ENCODE assay signal across 8 mouse cellular contexts in the genomic region with DNA sequence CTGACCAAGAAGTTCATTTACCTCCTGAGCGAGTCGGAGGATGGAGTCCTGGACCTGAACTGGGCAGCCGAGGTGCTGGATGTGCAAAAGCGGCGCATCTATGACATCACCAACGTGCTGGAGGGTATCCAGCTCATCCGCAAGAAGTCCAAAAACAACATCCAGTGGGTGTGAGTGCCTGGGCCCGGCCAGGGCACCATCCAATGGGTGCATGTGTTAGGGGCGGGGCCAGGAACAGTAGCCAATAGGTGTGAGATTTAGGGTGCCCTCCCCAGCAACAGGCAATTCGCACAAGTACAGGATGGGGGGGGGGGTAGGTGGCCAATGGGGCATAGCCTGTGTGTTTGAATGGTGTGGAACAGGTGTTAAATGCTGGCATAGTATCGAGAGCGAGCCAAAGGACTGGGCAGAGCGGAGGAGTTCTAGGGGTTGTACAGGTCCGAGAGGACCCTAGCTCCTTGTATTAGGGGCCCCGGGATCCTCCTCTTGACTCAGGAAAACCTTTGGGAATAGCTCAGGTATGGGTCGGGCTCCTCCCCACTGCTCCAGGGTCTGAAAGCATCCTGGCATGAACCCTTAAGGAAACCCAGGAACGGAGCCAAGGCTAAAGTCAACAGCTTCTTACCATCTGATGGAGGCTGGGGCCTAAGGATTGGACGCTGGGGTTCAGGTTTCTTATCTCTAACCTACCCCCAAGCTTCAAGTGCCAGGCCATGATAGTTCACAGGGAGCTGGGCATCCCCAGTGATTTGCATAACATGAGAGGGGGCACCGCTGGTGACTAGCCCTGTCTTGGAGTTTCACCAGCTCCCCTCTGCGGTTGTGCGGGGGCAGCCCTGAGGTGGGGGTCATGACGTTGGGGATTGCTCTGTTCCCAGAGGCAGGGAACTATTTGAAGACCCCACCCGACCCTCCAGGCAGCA. TPM values are rescaled to one million over a fixed set of nuclear protein-coding genes. Genes with fewer than 3 reads are reported as not detected.
DNase-seq lines count a peak whose midpoint lies in the region; ATAC-seq and TF ChIP-seq lines count a peak whose summit lies in the region.

No protein-coding gene starts in this region.

- H3K27me3 ChIP-seq in hindbrain, postnatal 0 days (ENCODE audit: insufficient read depth, low read length), result no peaks in the 10 kb centered on the region

- peak; percentile 82 for ATAC-seq in activated CD4-positive, CD25-positive, alpha-beta regulatory T cell, adult 4 months
- peak; percentile 92 for ATAC-seq in hindbrain, postnatal 0 days
- no peak for ATAC-seq in granulocyte monocyte progenitor cell, adult 5-6 weeks (replicated peaks; ENCODE audit: poor library complexity, severe bottlenecking)

- H3K79me2 ChIP-seq in macrophage (ENCODE audit: inconsistent target), result peaks cover 43% of the 10 kb centered on the region

- no peaks in the 10 kb centered on the region for H3K36me3 ChIP-seq in hindbrain, postnatal 0 days (ENCODE audit: insufficient read depth, low read length)
- no peaks in the 10 kb centered on the region for H3K36me3 ChIP-seq in macrophage (ENCODE audit: inconsistent target)

- no peak for TF ChIP-seq CTCF in cortical plate, adult 2 months (IDR thresholded peaks at IDR 0.05; ENCODE audit: extremely low read depth, insufficient read depth, low read length)
- no peak for TF ChIP-seq CTCF in gastrocnemius, adult 2 months (IDR thresholded peaks at IDR 0.05)
- TF ChIP-seq CTCF in hindbrain, postnatal 0 days (IDR thresholded peaks at IDR 0.05; ENCODE audit: low read depth), result no peak

- H3K4me1 ChIP-seq in cortical plate, adult 2 months (ENCODE audit: control insufficient read depth, insufficient read depth, low read length), result no peaks in the 10 kb centered on the region
- peaks cover 6% of the 10 kb centered on the region; the same call in 1 of the 2 replicates for H3K4me1 ChIP-seq in hindbrain, postnatal 0 days (ENCODE audit: insufficient read depth, low read length)

- WGBS in hindbrain, postnatal 0 days, result 21% methylated on average over 23 of the region's 23 CpGs
- WGBS in macrophage (ENCODE audit: missing documents), result 77% methylated on average over 21 of the region's 23 CpGs

- no peak overlapping the region for H3K27ac ChIP-seq in cortical plate, adult 2 months (ENCODE audit: insufficient read depth, low read length)
- peak overlapping the region; percentile 86 for H3K27ac ChIP-seq in gastrocnemius, adult 2 months
- H3K27ac ChIP-seq in hindbrain, postnatal 0 days, result peak overlapping the region; percentile 52; the same call in 1 of the 2 replicates
- 0 out of 2 replicates have a peak overlapping the region, but pooled peaks have one; percentile 81 for H3K27ac ChIP-seq in macrophage

- DNase-seq in gastrocnemius, adult 2 months, result peak; percentile 91
- DNase-seq in hindbrain, postnatal 0 days (ENCODE audit: low spot score), result peak; percentile 88
- DNase-seq in left cerebral cortex, adult 9 months (ENCODE audit: low spot score in 2 of 2), result peak; percentile 45 to 71
- DNase-seq in right cerebral cortex, postnatal 14 days, result peak; percentile 63

- TF ChIP-seq POLR2A in cortical plate, adult 2 months (IDR thresholded peaks at IDR 0.05; ENCODE audit: extremely low read depth, insufficient read depth, low read length), result peak; percentile 29; the same call in 1 of the 2 replicates

- no peaks in the 10 kb centered on the region for H3K9me3 ChIP-seq in hindbrain, postnatal 0 days (ENCODE audit: low read length)

- peak overlapping the region; percentile 70 for H3K4me2 ChIP-seq in hindbrain, postnatal 0 days (ENCODE audit: low read depth, low read length)

- intact Hi-C loops in gastrocnemius, adult 2 months (cut with DNase I), result loop anchor here (2.0 kb wide), 1 partner anchor 18 kb away; no protein-coding TSS in a partner anchor

- H3K9ac ChIP-seq in hindbrain, postnatal 0 days (replicated peaks; ENCODE audit: low read length), result peak overlapping the region; percentile 50

- peak overlapping the region; percentile 37 for H3K4me3 ChIP-seq in cortical plate, adult 2 months (ENCODE audit: insufficient read depth, low read length)
- H3K4me3 ChIP-seq in gastrocnemius, adult 2 months, result peak overlapping the region; percentile 71
- H3K4me3 ChIP-seq in hindbrain, postnatal 0 days (ENCODE audit: low read length), result peak overlapping the region; percentile 38
- no peak overlapping the region for H3K4me3 ChIP-seq in macrophage (ENCODE audit: inconsistent target)

RNA-seq across cellular contexts. Expression of a gene that starts 8.5 kb away (rescaled TPM):
- polyA plus RNA-seq in activated CD4-positive, CD25-positive, alpha-beta regulatory T cell, adult 4 months (2017; shearing (Covaris generic)), result 10 to 100 TPM; 22.0 to 34.6 TPM
- polyA plus RNA-seq in cortical plate, adult 2 months (2012; rRNA removed), result 0.67 and 0.78 TPM in 2 replicates
- 1 to 10 TPM in 1 of 2 experiments, under 1 TPM in 1; 0.48 to 1.1 TPM for total RNA-seq in gastrocnemius, adult 2 months (2021)
- 3.5 and 3.7 TPM in 2 replicates for total RNA-seq in hindbrain, postnatal 0 days (2014; rRNA removed)
- 2.3 and 2.4 TPM in 2 replicates for polyA plus RNA-seq in hindbrain, postnatal 0 days (2015; fragmentation: Nextera tagmentation; extraction: Ambion mirVana)
- 1 to 10 TPM; 1.3 to 8.2 (median 3.5) TPM for total RNA-seq in macrophage (2018; cell fraction: chromatin; rRNA removed)
- total RNA-seq in macrophage (2018; cell fraction: cytosol; rRNA removed), result 1 to 10 TPM in 22 of 26 experiments, under 1 TPM in 4; 0.38 to 2.9 (median 1.6) TPM
- 10 to 100 TPM in 1 of 26 experiments, 1 to 10 TPM in 25; 1.1 to 12.0 (median 3.1) TPM for total RNA-seq in macrophage (2018; cell fraction: nucleus; rRNA removed)
- polyA plus RNA-seq in macrophage (2018), result 1.5 to 5.0 TPM (median 2.6 TPM) in 3 replicates
- 2.9 and 9.4 TPM in 2 replicates for total RNA-seq in granulocyte monocyte progenitor cell, adult 5-6 weeks (2014; fragmentation: Nextera tagmentation)
- total RNA-seq in granulocyte monocyte progenitor cell, adult 5-6 weeks (2017), result 3.7 and 4.3 TPM in 2 replicates

RNA-seq across cellular contexts. Expression of a gene that starts 25.5 kb away (rescaled TPM):
- under 1 TPM in 1 of 2 experiments, not detected in 1; 0.25 TPM for polyA plus RNA-seq in activated CD4-positive, CD25-positive, alpha-beta regulatory T cell, adult 4 months (2017; shearing (Covaris generic))
- 2.9 and 3.2 TPM in 2 replicates for polyA plus RNA-seq in cortical plate, adult 2 months (2012; rRNA removed)
- 1 to 10 TPM; 1.5 to 2.5 TPM for total RNA-seq in gastrocnemius, adult 2 months (2021)
- 9.1 and 10.5 TPM in 2 replicates for total RNA-seq in hindbrain, postnatal 0 days (2014; rRNA removed)
- 4.1 TPM in 2 replicates for polyA plus RNA-seq in hindbrain, postnatal 0 days (2015; fragmentation: Nextera tagmentation; extraction: Ambion mirVana)
- 1 to 10 TPM in 2 of 26 experiments, under 1 TPM in 17, not detected in 7; 0.13 to 7.5 (median 0.30) TPM for total RNA-seq in macrophage (2018; cell fraction: chromatin; rRNA removed)
- under 1 TPM in 20 of 26 experiments, not detected in 6; 0.03 to 0.29 (median 0.06) TPM for total RNA-seq in macrophage (2018; cell fraction: cytosol; rRNA removed)
- 1 to 10 TPM in 1 of 26 experiments, under 1 TPM in 14, not detected in 11; 0.11 to 4.8 (median 0.19) TPM for total RNA-seq in macrophage (2018; cell fraction: nucleus; rRNA removed)
- polyA plus RNA-seq in macrophage (2018), result 0.04 to 0.09 TPM (median 0.07 TPM) in 3 replicates
- total RNA-seq in granulocyte monocyte progenitor cell, adult 5-6 weeks (2014; fragmentation: Nextera tagmentation), result not detected in 2 replicates
- total RNA-seq in granulocyte monocyte progenitor cell, adult 5-6 weeks (2017), result not detected in 2 replicates

RNA-seq across cellular contexts. Expression of a gene that starts 37.4 kb away (rescaled TPM):
- polyA plus RNA-seq in activated CD4-positive, CD25-positive, alpha-beta regulatory T cell, adult 4 months (2017; shearing (Covaris generic)), result 100 to 1,000 TPM; 281 to 355 TPM
- polyA plus RNA-seq in cortical plate, adult 2 months (2012; rRNA removed), result 75.7 and 82.9 TPM in 2 replicates
- 10 to 100 TPM; 11.3 to 21.9 TPM for total RNA-seq in gastrocnemius, adult 2 months (2021)
- 204 and 344 TPM in 2 replicates for total RNA-seq in hindbrain, postnatal 0 days (2014; rRNA removed)
- 253 and 254 TPM in 2 replicates for polyA plus RNA-seq in hindbrain, postnatal 0 days (2015; fragmentation: Nextera tagmentation; extraction: Ambion mirVana)
- total RNA-seq in macrophage (2018; cell fraction: chromatin; rRNA removed), result 100 to 1,000 TPM in 1 of 26 experiments, 10 to 100 TPM in 17, 1 to 10 TPM in 6, under 1 TPM in 1, not detected in 1; 0.79 to 106 (median 19.0) TPM
- 10 to 100 TPM in 15 of 26 experiments, 1 to 10 TPM in 7, under 1 TPM in 4; 0.19 to 99.1 (median 14.3) TPM for total RNA-seq in macrophage (2018; cell fraction: cytosol; rRNA removed)
- total RNA-seq in macrophage (2018; cell fraction: nucleus; rRNA removed), result 100 to 1,000 TPM in 6 of 26 experiments, 10 to 100 TPM in 16, 1 to 10 TPM in 2, not detected in 2; 1.7 to 296 (median 18.8) TPM
- 0.34 to 38.1 TPM (median 3.1 TPM) in 3 replicates for polyA plus RNA-seq in macrophage (2018)
- total RNA-seq in granulocyte monocyte progenitor cell, adult 5-6 weeks (2014; fragmentation: Nextera tagmentation), result not detected in 2 replicates
- not detected in 2 replicates for total RNA-seq in granulocyte monocyte progenitor cell, adult 5-6 weeks (2017)
